Mouse (Mus musculus) spleen, embryonic (tissue): Measurements from ENCODE around the gene Gm10271.

Experiments used
- CTCF ChIA-PET: fragments of 350-600 bp; sonication (Branson Sonifier 250); formaldehyde crosslinking; loops from one replicate; lab custom pipeline; 2022; lab: Charles Lee

Gm10271 gene

DNA sequence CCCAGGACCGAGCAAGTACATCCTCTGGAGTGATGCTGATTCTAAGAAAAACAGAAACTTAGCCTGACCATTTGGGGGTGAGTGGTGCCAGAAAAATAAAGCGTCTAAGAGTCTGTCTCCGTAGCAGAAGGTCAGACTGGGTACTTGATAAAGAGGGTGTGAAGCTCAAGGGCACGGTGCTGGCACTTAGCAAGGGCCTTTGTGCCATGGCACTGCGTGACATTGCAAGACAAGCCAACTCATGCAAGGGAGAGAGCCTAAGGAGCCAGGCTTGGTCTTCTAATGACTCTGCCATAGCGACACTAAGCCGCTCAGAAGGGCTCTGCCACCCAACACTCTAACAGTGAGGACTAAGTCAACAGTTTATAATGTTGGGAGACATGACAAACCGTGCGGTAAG is 6.4 kb upstream of the Gm10271 start:
- CTCF ChIA-PET, result no interaction called here

GRCm38 (mm10) chr10:116977858-116978257 is 5.4 kb upstream of the Gm10271 start:
- CTCF ChIA-PET, result no interaction called here

GRCm38 (mm10) chr10:116977455-116977854 is 5.0 kb upstream of the Gm10271 start:
- CTCF ChIA-PET, result no interaction called here

DNA sequence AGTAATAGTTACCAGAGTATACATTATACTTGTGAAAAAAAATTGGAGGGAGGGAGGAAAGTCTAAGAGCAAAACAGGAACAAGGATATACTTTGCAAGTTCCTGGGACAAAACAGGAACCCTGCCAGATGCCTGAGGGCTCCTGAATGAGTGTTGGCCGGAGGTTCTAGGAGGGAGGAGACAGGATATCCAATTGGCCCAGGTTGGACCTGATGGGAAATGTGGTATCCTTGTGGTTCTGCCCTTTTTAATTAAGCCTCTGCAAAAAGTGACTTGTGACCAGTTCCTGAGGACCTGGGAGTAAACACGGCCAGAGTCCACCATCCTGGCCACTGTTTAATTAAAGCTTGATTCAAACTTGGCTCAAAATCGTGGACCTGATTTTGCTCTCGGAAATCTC is 3.7 kb downstream of the Gm10271 start:
- CTCF ChIA-PET, result no interaction called here

DNA sequence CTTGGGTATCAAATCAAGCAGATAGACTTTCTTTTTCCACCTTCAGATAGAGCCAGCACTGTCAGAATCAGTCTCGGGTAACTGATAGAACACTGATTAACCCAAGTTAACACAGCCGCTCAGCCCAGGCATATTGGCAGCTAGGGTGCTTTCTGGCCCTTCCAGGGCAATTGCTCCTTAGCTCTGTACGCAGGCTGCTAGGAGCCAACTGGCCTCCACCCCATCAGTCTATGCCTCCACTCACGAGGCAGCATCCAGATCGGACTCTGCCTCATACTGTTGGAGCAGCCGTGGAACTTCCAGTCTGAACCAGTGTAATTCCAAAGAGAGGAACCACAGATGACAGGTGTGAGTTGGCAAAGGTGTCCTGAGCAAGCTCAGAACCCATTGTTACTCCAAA is 6.3 kb downstream of the Gm10271 start:
- CTCF ChIA-PET, result no interaction called here

- CTCF ChIA-PET, result no interaction called here
Observed at GRCm38 (mm10) chr10:116965297-116965696, 7.1 kb downstream of the Gm10271 start.

DNA sequence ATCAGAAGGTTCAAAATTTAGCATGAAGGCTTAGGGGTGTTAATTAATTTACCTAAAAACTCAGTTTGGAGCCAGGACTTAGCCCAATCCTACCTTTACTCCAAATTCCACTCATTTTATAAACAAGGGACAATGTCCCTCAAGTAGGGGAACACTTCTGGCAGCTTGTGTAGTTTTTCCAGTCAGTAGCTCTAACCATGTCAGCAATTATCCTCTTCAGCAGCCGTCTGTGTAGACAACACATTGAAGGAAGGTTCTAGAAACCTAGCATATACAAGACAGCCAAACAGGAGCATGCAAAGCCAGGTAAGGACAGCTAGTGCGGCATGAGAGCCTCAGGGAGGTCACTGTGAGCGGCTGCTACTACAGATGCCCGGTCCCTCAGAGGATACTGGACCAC is 7.8 kb downstream of the Gm10271 start:
- CTCF ChIA-PET, result interaction anchor here (0.6 kb wide), 1 partner anchor 266 kb away, joined by 4 read pairs; no protein-coding TSS in a partner anchor

DNA sequence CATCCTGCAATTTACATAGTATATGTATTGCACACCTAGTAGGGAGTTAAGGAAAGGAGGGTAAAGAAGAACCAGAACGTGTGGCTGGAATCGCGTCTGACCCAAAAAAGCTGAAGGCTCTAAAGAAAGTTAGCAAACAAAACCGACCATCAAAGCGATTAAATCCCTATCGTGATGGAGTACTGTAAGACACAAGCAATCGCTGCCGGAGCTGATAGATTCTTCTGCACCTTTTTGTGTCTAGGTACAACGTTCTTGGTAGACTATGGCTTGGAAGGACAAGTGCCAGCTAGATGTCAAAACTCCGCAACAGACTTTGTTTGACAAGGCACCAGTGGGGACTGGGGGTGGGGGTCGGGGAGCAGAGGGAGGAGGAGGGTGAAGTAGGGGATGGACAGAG is 8.3 kb downstream of the Gm10271 start:
- CTCF ChIA-PET, result interaction anchor here (0.6 kb wide), 1 partner anchor 267 kb away, joined by 4 read pairs; no protein-coding TSS in a partner anchor

DNA sequence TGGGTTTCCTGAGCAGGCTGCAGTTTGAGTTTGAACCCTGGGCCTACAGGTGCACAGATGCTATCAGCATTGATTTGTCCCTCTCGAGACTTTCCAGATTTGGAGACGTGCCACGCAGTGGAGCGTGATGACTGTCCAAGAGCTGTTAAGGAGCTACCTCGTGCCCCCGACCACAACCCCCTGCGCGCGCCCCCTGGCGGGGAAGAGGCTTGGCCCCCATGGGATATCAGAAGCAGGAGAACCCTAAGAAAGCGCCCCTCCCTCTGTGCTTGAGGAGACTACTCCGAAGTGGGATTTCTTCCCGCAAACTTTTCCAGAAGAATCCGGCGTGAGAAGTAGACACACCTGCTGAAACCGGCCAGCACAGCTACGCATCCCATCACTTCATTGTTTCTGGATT is 9.6 kb downstream of the Gm10271 start:
- CTCF ChIA-PET, result no interaction called here

DNA sequence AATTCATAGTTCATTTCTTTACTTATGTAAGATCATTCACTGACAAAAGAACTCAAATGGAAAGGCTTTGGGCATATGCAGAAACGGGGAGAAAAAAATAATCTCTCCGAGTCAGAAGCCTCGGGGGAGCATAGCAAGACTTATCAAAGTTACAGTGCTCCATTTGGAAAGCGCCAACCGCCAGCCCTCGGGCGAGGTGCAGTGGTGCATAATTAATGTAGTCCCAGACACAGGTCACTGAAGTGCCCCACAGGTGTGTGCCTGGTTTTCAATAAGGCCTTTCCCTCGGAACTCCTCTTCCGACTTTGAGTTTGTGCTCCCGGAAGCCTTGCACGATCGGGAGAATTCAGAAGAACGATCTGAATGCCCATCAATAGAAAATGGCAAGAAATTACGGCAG is 10.3 kb downstream of the Gm10271 start:
- CTCF ChIA-PET, result no interaction called here

DNA sequence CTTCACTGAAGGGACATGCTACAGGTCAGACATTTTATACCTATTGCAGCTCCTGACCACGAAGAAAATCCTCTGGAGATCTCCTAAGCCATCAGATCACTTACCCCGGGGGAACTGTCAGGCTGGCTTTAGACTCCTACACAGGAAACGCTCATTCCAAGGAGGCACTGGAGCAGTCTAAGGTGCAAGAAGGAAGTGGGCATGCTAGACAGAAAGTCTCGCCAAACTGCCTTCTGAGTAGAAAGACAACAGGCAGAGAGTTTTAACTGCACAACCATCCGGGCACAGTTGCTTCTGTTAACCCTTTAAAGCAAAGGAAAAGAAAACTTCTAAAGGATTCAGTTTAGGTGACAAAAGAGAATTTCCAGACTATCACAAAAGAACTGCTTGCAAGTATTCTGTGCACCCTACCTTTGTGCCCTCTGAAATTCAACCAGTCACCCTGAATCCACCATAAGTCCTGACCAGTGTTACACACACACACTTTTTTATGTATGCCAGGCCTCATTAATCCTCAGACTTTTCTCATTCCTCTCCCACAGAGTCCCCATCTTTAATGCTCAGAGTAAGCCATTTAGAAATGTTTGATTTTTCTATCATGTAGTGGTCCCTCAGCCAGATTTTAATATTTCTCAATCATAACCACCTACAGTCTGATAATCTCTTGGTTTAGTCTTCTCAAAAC is 14.4 kb downstream of the Gm10271 start:
- CTCF ChIA-PET, result interaction anchor here (0.6 kb wide), 1 partner anchor 744 kb away, joined by 9 read pairs; no protein-coding TSS in a partner anchor

- CTCF ChIA-PET, result no interaction called here
Observed at GRCm38 (mm10) chr10:116956483-116957158, 15.8 kb downstream of the Gm10271 start.

DNA sequence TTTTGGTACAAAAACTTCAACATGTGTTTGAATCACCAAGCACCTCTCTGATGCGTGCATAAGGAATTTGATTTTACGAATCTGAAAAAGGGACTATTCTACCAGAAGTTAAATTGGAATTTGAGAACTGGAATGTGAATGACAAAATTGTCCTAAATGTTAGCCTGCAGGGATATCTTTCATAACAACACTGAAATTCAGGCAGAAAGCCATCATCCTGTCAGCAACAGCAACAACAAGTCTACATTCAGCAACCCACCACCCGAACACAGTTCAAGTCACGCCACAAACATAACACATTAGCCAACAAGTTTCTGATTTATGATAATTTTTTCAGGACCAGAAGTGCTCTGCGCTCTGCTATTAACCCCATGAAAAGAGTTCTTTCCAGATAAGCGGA is 17.2 kb downstream of the Gm10271 start:
- CTCF ChIA-PET, result interaction anchor here (0.6 kb wide), 1 partner anchor 55 kb away, joined by 4 read pairs; no protein-coding TSS in a partner anchor

- CTCF ChIA-PET, result interaction anchor here (0.7 to 0.8 kb wide), 2 partner anchors 11 to 17 kb away, joined by 3 read pairs; no protein-coding TSS in a partner anchor
Observed at GRCm38 (mm10) chr10:116950886-116951285, 21.5 kb downstream of the Gm10271 start.

DNA sequence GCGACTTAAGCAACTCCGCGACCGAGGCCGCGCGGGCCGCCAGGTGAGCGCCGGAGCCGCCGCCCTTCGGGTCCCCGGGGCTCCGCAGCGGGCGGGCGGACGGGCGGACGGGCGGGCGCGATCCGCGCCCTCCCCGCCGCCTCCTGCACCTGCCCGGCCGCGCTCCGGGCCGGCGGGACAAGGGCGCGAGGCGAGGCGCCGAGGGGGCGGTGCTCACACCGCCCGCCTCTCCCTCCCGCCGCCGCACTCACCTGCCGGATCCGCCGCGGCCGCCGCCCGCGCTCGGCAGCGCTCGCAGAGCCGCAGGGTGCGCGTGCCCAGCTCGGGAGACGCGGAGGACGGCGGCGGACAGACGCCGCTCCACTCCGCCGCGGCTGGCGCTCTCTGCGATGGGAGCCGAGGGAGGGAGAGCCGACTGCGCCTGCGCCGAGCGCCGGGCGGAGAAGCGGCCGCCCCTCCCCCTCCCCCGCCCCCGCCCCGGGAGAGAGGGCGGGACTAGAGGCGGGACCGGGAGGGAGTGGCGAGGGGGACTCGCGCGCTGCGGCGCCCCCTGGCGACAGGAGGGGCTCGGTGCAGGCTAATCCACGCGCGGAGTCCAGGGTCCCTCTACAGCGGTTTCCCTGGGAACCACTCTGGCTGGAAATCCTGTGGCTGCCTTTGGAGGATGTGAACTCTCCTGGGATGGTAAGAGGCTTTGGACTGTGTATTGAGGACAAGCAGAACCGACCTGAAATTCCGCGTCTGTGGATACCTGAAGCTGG is 22.2 kb downstream of the Gm10271 start, which contains the start of gene Rab3ip:
Gene Rab3ip (minus strand): TSS at position 761 of the 761 bp plus-strand sequence.
- CTCF ChIA-PET, result interaction anchor here (0.7 to 0.8 kb wide), 2 partner anchors 10 to 18 kb away, joined by 3 read pairs; no protein-coding TSS in a partner anchor

DNA sequence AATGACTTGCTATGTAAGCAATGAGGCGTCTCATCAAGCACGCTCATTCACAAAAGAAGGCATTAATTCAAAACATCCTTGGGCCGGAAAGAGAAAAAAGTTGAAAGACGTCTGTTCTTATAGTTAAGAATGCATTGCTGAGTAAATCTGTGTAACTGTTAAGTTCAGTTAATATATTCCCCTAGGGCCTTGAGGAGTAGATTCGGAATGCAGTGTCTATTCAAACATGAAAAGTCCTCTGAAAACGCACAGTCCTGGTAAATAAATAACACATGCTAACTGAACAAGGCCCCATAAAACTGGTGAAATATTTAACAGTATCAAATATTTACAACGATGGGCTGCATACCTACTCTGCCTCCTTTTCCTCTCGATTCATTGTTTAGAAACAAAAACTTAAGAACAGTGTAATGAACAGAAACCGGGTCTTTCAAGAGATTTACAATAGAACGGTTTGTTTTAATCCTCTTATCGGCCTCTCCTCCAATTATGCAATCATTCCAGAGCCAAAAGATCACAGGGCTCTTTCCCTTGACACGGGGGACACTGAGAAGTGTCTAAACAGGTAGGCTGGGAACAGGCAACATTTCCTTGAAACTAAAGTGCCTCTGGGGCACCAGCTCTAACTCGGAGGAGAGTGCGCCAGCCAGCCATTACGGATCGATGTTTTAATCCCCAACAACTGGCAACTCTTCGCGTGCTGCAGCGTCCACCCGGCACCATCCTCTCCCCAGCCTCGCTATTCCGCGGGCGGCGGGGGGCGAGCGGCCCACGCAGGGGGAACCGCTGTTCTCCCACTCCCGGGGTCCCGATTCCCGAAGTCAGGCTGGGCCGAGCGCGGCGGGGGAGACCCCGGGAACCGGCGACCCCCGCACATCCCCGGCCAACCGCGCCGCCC is 23.0 kb downstream of the Gm10271 start:
- CTCF ChIA-PET, result no interaction called here

- CTCF ChIA-PET, result interaction anchor here (0.5 kb wide), 1 partner anchor 261 kb away, joined by 3 read pairs; no protein-coding TSS in a partner anchor
Observed at GRCm38 (mm10) chr10:116948414-116948813, 24.0 kb downstream of the Gm10271 start.

- CTCF ChIA-PET, result interaction anchor here (0.6 kb wide), 2 partner anchors 92 to 998 kb away, joined by 3 to 6 read pairs; no protein-coding TSS in a partner anchor
Observed at GRCm38 (mm10) chr10:116944940-116945339, 27.5 kb downstream of the Gm10271 start.

- CTCF ChIA-PET, result no interaction called here
Observed at GRCm38 (mm10) chr10:116944144-116944543, 28.3 kb downstream of the Gm10271 start.

- CTCF ChIA-PET, result no interaction called here
Observed at GRCm38 (mm10) chr10:116943025-116943424, 29.4 kb downstream of the Gm10271 start.

DNA sequence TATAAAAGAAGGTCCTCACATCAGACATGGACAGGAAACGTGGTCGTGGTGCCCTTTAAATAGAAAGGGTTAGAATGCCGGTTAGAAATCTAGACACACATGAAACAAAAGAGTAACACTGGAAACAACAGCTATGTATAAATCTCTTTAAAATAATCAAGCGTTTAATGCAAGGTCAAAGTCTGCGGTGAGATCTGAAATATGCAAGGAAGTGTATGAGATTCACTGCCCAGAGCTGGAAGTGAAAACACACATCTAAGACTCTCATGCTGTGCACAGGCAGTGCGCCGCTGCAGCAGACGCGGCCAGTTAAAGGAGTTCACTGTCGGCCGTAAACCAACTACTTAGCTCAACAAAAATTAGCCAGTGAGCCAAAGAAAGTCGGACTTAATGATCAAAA is 37.4 kb downstream of the Gm10271 start:
- CTCF ChIA-PET, result no interaction called here
